Mouse (Mus musculus) forebrain, embryonic 15.5 days (tissue): Measurements from ENCODE around the gene Ngfr. TPM values are rescaled to one million over a fixed set of nuclear protein-coding genes. Genes with fewer than 3 reads are reported as not detected.

ENCODE experiments used
- ATAC-seq: fragments of 200-750 bp; cut with Nextera tagmentation; replicated peaks from 2 replicates; pipeline ENCODE4 v1.8.0; 2017; ENCODE audit warnings: mild to moderate bottlenecking, moderate TSS enrichment, moderate library complexity
- H3K27ac ChIP-seq: fragments of 300-500 bp; sonication (generic); replicated peaks from 2 replicates; pipeline ENCODE4 v1.5.1; 2015; ENCODE audit warnings: mild to moderate bottlenecking, inconsistent platforms
- H3K27me3 ChIP-seq: fragments of 300-500 bp; sonication (generic); 2 replicates; pipeline ENCODE4 v1.6.1; 2015; ENCODE audit warnings: inconsistent platforms
- H3K36me3 ChIP-seq: fragments of 300-500 bp; sonication (generic); 2 replicates; pipeline ENCODE4 v1.6.1; 2015; ENCODE audit warnings: mild to moderate bottlenecking, inconsistent platforms
- H3K4me1 ChIP-seq: fragments of 300-500 bp; sonication (generic); 2 replicates; pipeline ENCODE4 v1.6.1; 2015; ENCODE audit warnings: inconsistent platforms
- H3K4me2 ChIP-seq: fragments of 300-500 bp; sonication (generic); replicated peaks from 2 replicates; pipeline ENCODE4 v1.6.1; 2015; ENCODE audit warnings: mild to moderate bottlenecking, inconsistent platforms
- H3K4me3 ChIP-seq: fragments of 300-500 bp; sonication (generic); 2 replicates; pipeline ENCODE4 v1.5.1; 2015; ENCODE audit warnings: mild to moderate bottlenecking, inconsistent platforms
- H3K9ac ChIP-seq: fragments of 300-500 bp; sonication (generic); replicated peaks from 2 replicates; pipeline ENCODE4 v1.6.1; 2015; ENCODE audit warnings: mild to moderate bottlenecking, inconsistent platforms
- H3K9me3 ChIP-seq: fragments of 300-500 bp; sonication (generic); 2 replicates; pipeline ENCODE4 v1.6.1; 2016; ENCODE audit warnings: inconsistent platforms
- WGBS: fragments of 180-500 bp; shearing (Covaris S2); methylation state at CpG from one replicate; pipeline ENCODE4 v1.1.7; 2015; ENCODE audit warnings: mixed read lengths; 5-methylcytosine and 5-hydroxymethylcytosine counted together
- polyA plus RNA-seq: library from polyadenylated mRNA; unstranded; fragments of >200 nt; fragmentation: Nextera tagmentation; extraction: Ambion mirVana; gene quantifications from 2 replicates; pipeline ENCODE4 v1.2.1, GENCODE M21; 2015

Gene Ngfr
- polyA plus RNA-seq, 1 experiment from 2014 or later = 6.1 TPM

GRCm38 (mm10) chr11:95592691-95593090, 5.2 kb upstream of the Ngfr start:
- Histone ChIP-seq H3K9ac (no peak overlapping the region), H3K27me3 (peaks cover 35% of the 10 kb centered on the region), H3K9me3 (no peaks in the 10 kb centered on the region), H3K27ac (no peak overlapping the region), H3K4me2 (no peak overlapping the region), H3K4me3 (no peak overlapping the region), H3K36me3 (no peaks in the 10 kb centered on the region), H3K4me1 (peaks cover 19% of the 10 kb centered on the region)
- WGBS = 100% methylated on average over 1 of the region's 1 CpGs
- ATAC-seq = no peak

- WGBS = 37% methylated on average over 5 of the region's 5 CpGs
Measured at GRCm38 (mm10) chr11:95589195-95589594, 1.7 kb upstream of the Ngfr start.

GRCm38 (mm10) chr11:95586751-95587422, 648 bp downstream of the Ngfr start:
- under 1% methylated on average over 27 of the region's 27 CpGs for WGBS
- peak overlapping the region; percentile 24 for H3K9ac ChIP-seq
- peaks cover 64% of the 10 kb centered on the region for H3K27me3 ChIP-seq
- peak overlapping the region; percentile 50 for H3K4me2 ChIP-seq
- no peaks in the 10 kb centered on the region for H3K36me3 ChIP-seq
- H3K9me3 ChIP-seq = no peaks in the 10 kb centered on the region
- peak; percentile 42 for ATAC-seq
- peak overlapping the region; percentile 38 for H3K4me3 ChIP-seq
- H3K4me1 ChIP-seq = peaks cover 31% of the 10 kb centered on the region
- no peak overlapping the region for H3K27ac ChIP-seq

More at GRCm38 (mm10) chr11:95589195-95589594, 1.7 kb upstream of the Ngfr start:
- peaks cover 48% of the 10 kb centered on the region for H3K27me3 ChIP-seq
- no peak overlapping the region for H3K27ac ChIP-seq
- H3K4me3 ChIP-seq = no peak overlapping the region
- H3K9me3 ChIP-seq = no peaks in the 10 kb centered on the region
- no peak overlapping the region for H3K9ac ChIP-seq
- H3K36me3 ChIP-seq = no peaks in the 10 kb centered on the region
- H3K4me1 ChIP-seq = peaks cover 31% of the 10 kb centered on the region
- ATAC-seq = no peak
- no peak overlapping the region for H3K4me2 ChIP-seq

GRCm38 (mm10) chr11:95586184-95586583, 1.4 kb downstream of the Ngfr start:
- ATAC-seq = peak; percentile 53
- Histone ChIP-seq H3K9ac (peak overlapping the region; percentile 24), H3K36me3 (no peaks in the 10 kb centered on the region), H3K4me1 (peaks cover 31% of the 10 kb centered on the region), H3K9me3 (no peaks in the 10 kb centered on the region), H3K27ac (no peak overlapping the region), H3K27me3 (peaks cover 68% of the 10 kb centered on the region), H3K4me2 (peak overlapping the region; percentile 50), H3K4me3 (peak overlapping the region; percentile 38)
- WGBS = under 1% methylated on average over 25 of the region's 25 CpGs

- no peak for ATAC-seq
- H3K4me2 ChIP-seq = peak overlapping the region; percentile 50
- peak overlapping the region; percentile 38 for H3K4me3 ChIP-seq
- no peak overlapping the region for H3K27ac ChIP-seq
- 2% methylated on average over 15 of the region's 15 CpGs for WGBS
- no peaks in the 10 kb centered on the region for H3K36me3 ChIP-seq
- H3K9ac ChIP-seq = 0 out of 2 replicates have a peak overlapping the region, but pooled peaks have one; percentile 24
- H3K27me3 ChIP-seq = peaks cover 71% of the 10 kb centered on the region
- H3K9me3 ChIP-seq = no peaks in the 10 kb centered on the region
- peaks cover 31% of the 10 kb centered on the region for H3K4me1 ChIP-seq
Measured at GRCm38 (mm10) chr11:95585684-95586083, 1.9 kb downstream of the Ngfr start.

GRCm38 (mm10) chr11:95585281-95585680, 2.3 kb downstream of the Ngfr start:
- WGBS = 0% methylated on average over 24 of the region's 24 CpGs
- peaks cover 31% of the 10 kb centered on the region for H3K4me1 ChIP-seq
- no peaks in the 10 kb centered on the region for H3K36me3 ChIP-seq
- H3K9me3 ChIP-seq = no peaks in the 10 kb centered on the region
- H3K4me3 ChIP-seq = peak overlapping the region; percentile 38
- peaks cover 72% of the 10 kb centered on the region for H3K27me3 ChIP-seq
- H3K4me2 ChIP-seq = peak overlapping the region; percentile 50
- H3K27ac ChIP-seq = no peak overlapping the region
- no peak for ATAC-seq
- no peak overlapping the region for H3K9ac ChIP-seq

GRCm38 (mm10) chr11:95584651-95585050, 2.9 kb downstream of the Ngfr start:
- Histone ChIP-seq H3K27ac (no peak overlapping the region), H3K4me2 (peak overlapping the region; percentile 50), H3K36me3 (no peaks in the 10 kb centered on the region), H3K4me1 (peaks cover 31% of the 10 kb centered on the region), H3K27me3 (peaks cover 79% of the 10 kb centered on the region), H3K4me3 (0 out of 2 replicates have a peak overlapping the region, but pooled peaks have one; percentile 38), H3K9ac (no peak overlapping the region), H3K9me3 (no peaks in the 10 kb centered on the region)
- no peak for ATAC-seq
- 7% methylated on average over 9 of the region's 9 CpGs for WGBS

GRCm38 (mm10) chr11:95583396-95583795, 4.1 kb downstream of the Ngfr start:
- Histone ChIP-seq H3K27me3 (peaks cover 82% of the 10 kb centered on the region), H3K9ac (no peak overlapping the region), H3K27ac (no peak overlapping the region), H3K4me2 (no peak overlapping the region), H3K9me3 (no peaks in the 10 kb centered on the region), H3K36me3 (no peaks in the 10 kb centered on the region), H3K4me1 (peaks cover 31% of the 10 kb centered on the region), H3K4me3 (no peak overlapping the region)
- WGBS = 59% methylated on average over 6 of the region's 6 CpGs
- ATAC-seq = no peak

- H3K27me3 ChIP-seq = peaks cover 88% of the 10 kb centered on the region
- H3K27ac ChIP-seq = no peak overlapping the region
- peaks cover 28% of the 10 kb centered on the region for H3K4me1 ChIP-seq
- ATAC-seq = no peak
- WGBS = 59% methylated on average over 3 of the region's 3 CpGs
- H3K4me2 ChIP-seq = no peak overlapping the region
- H3K9me3 ChIP-seq = no peaks in the 10 kb centered on the region
- H3K9ac ChIP-seq = no peak overlapping the region
- no peak overlapping the region for H3K4me3 ChIP-seq
- H3K36me3 ChIP-seq = no peaks in the 10 kb centered on the region
Measured at GRCm38 (mm10) chr11:95582193-95582592, 5.3 kb downstream of the Ngfr start.

- peaks cover 66% of the 10 kb centered on the region for H3K27me3 ChIP-seq
- no peaks in the 10 kb centered on the region for H3K36me3 ChIP-seq
- H3K4me2 ChIP-seq = no peak overlapping the region
- H3K4me3 ChIP-seq = no peak overlapping the region
- H3K9me3 ChIP-seq = no peaks in the 10 kb centered on the region
- 21% methylated on average over 6 of the region's 6 CpGs for WGBS
- ATAC-seq = no peak
- H3K27ac ChIP-seq = no peak overlapping the region
- peaks cover 15% of the 10 kb centered on the region for H3K4me1 ChIP-seq
- H3K9ac ChIP-seq = no peak overlapping the region
Measured at GRCm38 (mm10) chr11:95579455-95579854, 8.1 kb downstream of the Ngfr start.

GRCm38 (mm10) chr11:95577776-95578446, 9.6 kb downstream of the Ngfr start:
- 0 out of 2 replicates have a peak overlapping the region, but pooled peaks have one; percentile 27 for H3K9ac ChIP-seq
- H3K4me3 ChIP-seq = peak overlapping the region; percentile 22
- H3K4me2 ChIP-seq = peak overlapping the region; percentile 40
- H3K36me3 ChIP-seq = no peaks in the 10 kb centered on the region
- peak; percentile 78 for ATAC-seq
- 5% methylated on average over 39 of the region's 39 CpGs for WGBS
- H3K27ac ChIP-seq = no peak overlapping the region
- H3K27me3 ChIP-seq = peaks cover 53% of the 10 kb centered on the region
- no peaks in the 10 kb centered on the region for H3K9me3 ChIP-seq
- peaks cover 15% of the 10 kb centered on the region for H3K4me1 ChIP-seq

- WGBS = 80% methylated on average over 8 of the region's 8 CpGs
- H3K4me3 ChIP-seq = no peak overlapping the region
- H3K9ac ChIP-seq = no peak overlapping the region
- H3K4me2 ChIP-seq = no peak overlapping the region
- peaks cover 20% of the 10 kb centered on the region for H3K4me1 ChIP-seq
- ATAC-seq = no peak
- H3K27me3 ChIP-seq = peaks cover 37% of the 10 kb centered on the region
- H3K27ac ChIP-seq = no peak overlapping the region
- no peaks in the 10 kb centered on the region for H3K9me3 ChIP-seq
- H3K36me3 ChIP-seq = no peaks in the 10 kb centered on the region
Measured at GRCm38 (mm10) chr11:95576299-95576698, 11.2 kb downstream of the Ngfr start.
